Mouse (Mus musculus) embryo, embryonic 9.5 days (tissue): Measurements from ENCODE around the gene Epop.
"Not testable (repeated sequence)": the region's sequence is repeated elsewhere in the genome, so short reads cannot be mapped to it uniquely, and the experiment has no call there.

ENCODE experiments used
- DNase-seq: peaks from one replicate; pipeline ENCODE4 v3.0.0-alpha.2; 2017; ENCODE audit errors: extremely low spot score

Epop gene

GRCm38 (mm10) chr11:97660734-97661647 lies 31.5 kb upstream of the Epop start:
- DNase-seq: peak; percentile 24

DNA sequence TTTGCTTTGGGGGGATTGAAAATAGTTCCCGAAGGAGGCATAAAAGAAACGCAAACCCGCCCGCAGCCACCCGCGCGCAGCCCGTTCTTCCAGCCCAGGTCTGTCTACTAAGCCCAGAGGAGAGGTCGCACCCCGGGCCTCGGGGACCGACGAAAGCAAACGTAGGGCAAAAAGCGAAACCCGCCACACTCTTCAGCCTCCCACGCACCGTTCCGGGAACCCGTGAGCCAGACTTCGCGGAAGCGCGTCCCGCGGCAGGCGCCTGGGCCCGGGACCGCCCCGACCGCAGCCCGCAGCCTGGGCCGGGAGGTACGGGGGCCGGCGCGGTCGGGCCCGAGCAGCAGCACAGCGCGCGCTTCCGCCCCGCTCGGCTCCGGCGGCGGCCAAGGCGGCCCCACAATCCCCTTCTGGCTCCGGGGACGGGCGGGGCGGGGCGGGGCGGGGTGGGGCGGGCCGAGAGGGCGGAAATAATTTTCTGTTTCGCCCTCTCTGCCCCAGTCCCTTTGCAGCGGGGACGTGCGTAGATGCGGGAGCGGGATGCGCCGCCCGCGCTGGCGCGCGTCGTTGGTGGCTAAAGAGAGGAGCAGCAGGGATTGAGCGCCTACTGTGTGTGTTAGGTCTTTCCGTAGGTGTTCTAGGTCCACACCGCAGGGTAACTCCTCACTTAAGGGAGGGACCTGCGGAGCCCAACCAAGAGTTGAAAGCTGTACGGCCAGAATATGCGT lies 30.6 kb upstream of the Epop start:
- DNase-seq: peak; percentile 87

GRCm38 (mm10) chr11:97659267-97659989 lies 29.9 kb upstream of the Epop start:
- DNase-seq: no peak

DNA sequence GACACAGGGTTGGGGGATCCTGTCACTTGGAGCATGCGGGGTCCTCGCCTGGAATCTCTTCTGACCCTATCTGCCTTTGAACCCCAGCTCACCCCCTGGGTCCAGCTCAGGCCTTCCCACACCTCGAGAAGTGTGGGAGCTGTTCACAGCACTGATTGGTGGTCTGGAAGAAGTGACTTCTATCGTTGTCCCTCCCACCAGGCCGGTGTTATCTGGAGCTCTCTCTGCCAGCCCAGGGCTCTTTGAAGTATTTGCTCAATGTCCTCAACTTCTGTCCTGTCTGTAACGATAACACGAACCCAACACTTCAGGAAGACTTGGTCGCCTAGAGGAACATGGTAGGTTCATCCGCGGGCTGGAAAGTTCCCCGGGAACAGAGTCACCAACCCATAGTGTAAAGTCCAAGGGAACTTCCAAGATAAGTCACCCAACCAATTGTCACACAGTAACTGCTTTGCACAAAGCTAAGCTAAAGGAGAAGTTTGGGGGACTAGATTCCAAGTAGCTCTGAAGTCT lies 29.3 kb upstream of the Epop start:
- DNase-seq: no peak

GRCm38 (mm10) chr11:97657967-97658366 lies 28.5 kb upstream of the Epop start:
- not testable (repeated sequence) for DNase-seq

GRCm38 (mm10) chr11:97657184-97657945 lies 27.9 kb upstream of the Epop start:
- DNase-seq: no peak

- no peak for DNase-seq
Observed at GRCm38 (mm10) chr11:97656269-97656971, 26.9 kb upstream of the Epop start.

DNA sequence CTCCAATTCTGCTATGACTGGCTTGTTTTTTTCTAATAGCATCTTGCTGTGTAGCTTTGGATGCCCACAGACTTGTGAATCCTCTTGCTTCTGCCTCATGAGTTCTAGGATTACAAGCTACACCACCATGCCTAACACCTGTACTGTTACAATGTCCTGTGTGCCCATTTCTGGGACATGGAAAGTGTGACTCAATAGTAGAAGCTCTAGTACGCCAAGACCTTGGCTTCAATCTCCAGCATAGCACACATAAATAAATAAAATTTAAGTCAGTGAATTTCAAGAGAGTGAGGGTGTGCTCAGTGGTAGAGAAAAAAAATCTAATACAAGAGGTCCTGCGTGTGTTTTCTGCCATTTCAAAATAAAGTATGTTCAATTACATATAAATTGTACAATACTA lies 24.7 kb upstream of the Epop start:
- no peak for DNase-seq

DNA sequence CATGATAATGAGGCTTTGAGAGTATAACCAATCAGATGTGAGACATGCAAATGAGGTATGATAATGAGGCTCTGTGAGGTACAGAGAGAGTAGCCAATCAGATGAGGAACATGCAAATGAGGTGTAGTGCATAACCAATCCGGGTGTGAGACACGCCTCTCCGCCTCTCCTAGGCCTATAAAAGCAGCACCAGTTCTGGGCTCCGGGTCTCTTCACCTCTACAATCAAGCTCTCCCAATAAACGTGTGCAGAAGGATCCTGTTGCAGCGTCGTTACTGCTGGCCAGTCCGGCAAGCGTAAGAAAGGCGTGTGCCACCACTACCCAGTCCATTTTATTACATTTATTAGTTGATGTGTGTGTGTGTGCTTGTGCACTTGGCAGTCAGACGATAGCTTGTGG lies 23.9 kb upstream of the Epop start:
- not testable (repeated sequence) for DNase-seq

DNA sequence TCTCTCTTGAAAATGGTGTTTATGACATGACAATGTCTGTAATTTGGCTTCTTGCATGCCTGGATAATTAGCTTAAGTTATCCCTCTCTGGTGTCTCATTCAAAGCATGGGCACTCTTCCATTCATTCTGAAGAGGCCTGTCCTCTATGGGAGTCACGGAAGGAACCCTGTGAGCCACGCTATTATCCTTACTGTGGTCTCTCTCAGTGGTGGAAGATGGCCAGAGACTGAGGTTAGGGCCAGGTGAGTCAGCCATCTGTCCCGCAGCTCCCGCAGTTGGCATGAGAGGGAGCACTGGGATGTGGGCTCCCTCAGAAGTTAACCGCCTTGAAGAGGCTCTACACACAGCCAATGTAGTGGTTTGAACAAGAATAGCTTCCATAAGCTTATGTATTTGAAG lies 20.8 kb upstream of the Epop start:
- DNase-seq: no peak

GRCm38 (mm10) chr11:97648541-97648940 lies 19.0 kb upstream of the Epop start:
- not testable (repeated sequence) for DNase-seq

DNA sequence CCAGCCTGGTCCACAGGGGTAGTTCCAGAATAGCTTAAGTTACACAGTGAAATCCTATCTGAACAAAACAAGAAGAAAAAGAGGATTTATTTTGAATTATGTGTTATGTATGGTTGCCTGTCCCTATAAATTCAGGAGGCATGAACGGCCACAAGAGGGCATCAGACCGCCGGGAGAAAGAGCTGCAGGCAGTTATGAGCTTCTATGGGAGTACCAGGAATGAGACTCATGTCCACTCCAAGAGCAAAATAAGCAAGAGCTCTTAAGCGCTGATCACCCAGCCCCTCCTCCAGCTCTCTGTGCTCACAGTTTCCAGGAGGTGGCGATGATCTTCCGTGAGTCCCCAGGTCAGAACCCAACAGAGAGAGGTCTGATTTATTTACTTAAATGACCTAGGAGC lies 15.3 kb upstream of the Epop start:
- DNase-seq: peak; percentile 71

- DNase-seq: no peak
Observed at GRCm38 (mm10) chr11:97643380-97644055, 14.0 kb upstream of the Epop start.

GRCm38 (mm10) chr11:97642746-97643145 lies 13.2 kb upstream of the Epop start:
- DNase-seq: no peak

- DNase-seq: no peak
Observed at GRCm38 (mm10) chr11:97641668-97642067, 12.2 kb upstream of the Epop start.

DNA sequence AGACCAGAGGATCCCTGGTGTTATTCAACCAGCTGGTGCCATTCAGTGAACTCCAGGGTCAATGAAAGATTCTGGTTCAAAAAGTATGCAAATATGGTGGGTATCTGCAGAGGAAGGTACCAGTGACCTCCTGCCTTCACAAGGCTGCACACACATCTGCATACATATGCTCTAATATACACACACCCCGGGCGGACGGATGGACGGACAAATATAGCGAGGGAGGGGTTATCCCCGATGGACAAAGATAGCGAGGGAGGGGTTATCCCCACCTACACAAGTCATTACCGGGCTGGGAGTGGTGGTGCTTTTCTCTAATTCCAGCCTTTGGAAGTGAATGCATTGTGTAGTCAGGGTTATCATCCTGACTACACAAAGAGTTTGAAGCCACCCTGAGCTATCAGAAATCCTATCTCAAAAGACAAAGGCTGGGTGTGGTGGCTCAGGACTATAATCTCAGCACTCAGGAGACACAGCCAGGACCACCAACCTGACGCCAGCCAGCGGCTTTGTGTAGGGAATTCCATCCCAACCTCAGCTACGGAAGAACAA lies 6.0 kb upstream of the Epop start:
- no peak for DNase-seq

DNA sequence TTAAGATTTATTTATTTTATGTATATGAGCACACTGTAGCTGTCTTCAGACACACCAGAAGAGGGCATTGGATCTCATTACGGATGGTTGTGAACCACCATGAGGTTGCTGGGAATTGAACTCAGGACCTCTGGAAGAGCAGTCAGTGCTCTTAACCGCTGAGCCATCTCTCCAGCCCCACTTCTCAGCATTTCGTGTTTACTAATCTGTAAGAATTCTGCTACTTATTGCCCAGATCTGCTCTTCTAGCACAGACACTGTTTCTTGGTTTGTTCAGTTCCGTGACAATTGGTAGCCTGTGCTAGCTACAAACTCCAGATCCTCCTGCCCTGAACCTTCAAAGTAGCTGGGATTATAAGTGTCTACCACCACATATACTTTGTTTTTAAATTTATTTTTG lies 2.9 kb upstream of the Epop start:
- not testable (repeated sequence) for DNase-seq

GRCm38 (mm10) chr11:97631938-97632337 lies 2.4 kb upstream of the Epop start:
- peak; percentile 87 for DNase-seq

- no peak for DNase-seq
Observed at GRCm38 (mm10) chr11:97631500-97631899, 2.0 kb upstream of the Epop start.

GRCm38 (mm10) chr11:97631046-97631445 lies 1.5 kb upstream of the Epop start:
- no peak for DNase-seq
